Mouse (Mus musculus) lung, embryonic 14.5 days (tissue): ENCODE measurements around the gene Smco1. TPM values are rescaled to one million over a fixed set of nuclear protein-coding genes. Genes with fewer than 3 reads are reported as not detected.
"Not testable (repeated sequence)": the region's sequence is repeated elsewhere in the genome, so short reads cannot be mapped to it uniquely, and the experiment has no call there.

Source experiments
- ATAC-seq: fragments of 200-750 bp; cut with Nextera tagmentation; 2 replicates; pipeline ENCODE4 v1.8.0; 2017; ENCODE audit warnings: mild to moderate bottlenecking, moderate TSS enrichment, moderate library complexity; ENCODE audit not compliant: insufficient read depth
- DNase-seq: peaks from one replicate; pipeline ENCODE4 v3.0.0-alpha.2; 2015
- H3K27ac ChIP-seq: fragments of 300-500 bp; sonication (generic); 2 replicates; pipeline ENCODE4 v1.5.1; 2014; ENCODE audit warnings: low read depth, mild to moderate bottlenecking, moderate library complexity
- H3K27me3 ChIP-seq: fragments of 300-500 bp; sonication (generic); 2 replicates; pipeline ENCODE4 v1.6.1; 2014; ENCODE audit warnings: low read length, control low read depth; ENCODE audit not compliant: insufficient read depth
- H3K36me3 ChIP-seq: fragments of 300-500 bp; sonication (generic); 2 replicates; pipeline ENCODE4 v1.6.1; 2014; ENCODE audit warnings: control low read depth; ENCODE audit not compliant: insufficient read depth
- H3K4me1 ChIP-seq: fragments of 300-500 bp; sonication (generic); 2 replicates; pipeline ENCODE4 v1.6.1; 2014; ENCODE audit warnings: antibody characterized with exemption, control low read depth; ENCODE audit not compliant: insufficient read depth
- H3K4me2 ChIP-seq: fragments of 300-500 bp; sonication (generic); 2 replicates; pipeline ENCODE4 v1.6.1; 2014; ENCODE audit warnings: mild to moderate bottlenecking
- H3K4me3 ChIP-seq: fragments of 300-500 bp; sonication (generic); 2 replicates; pipeline ENCODE4 v1.5.1; 2014; ENCODE audit warnings: low read depth, low read length
- H3K9ac ChIP-seq: fragments of 300-500 bp; sonication (generic); 2 replicates; pipeline ENCODE4 v1.6.1; 2014
- H3K9me3 ChIP-seq: fragments of 300-500 bp; sonication (generic); 2 replicates; pipeline ENCODE4 v1.6.1; 2016; ENCODE audit warnings: low read depth, low read length, control low read depth
- CTCF ChIP-seq: IDR thresholded peaks from 2 replicates; pipeline ENCODE4 v1.5.1; 2016; ENCODE audit warnings: antibody characterized with exemption, low read depth
- WGBS: fragments of 180-500 bp; shearing (Covaris S2); extraction: QIAGEN DNeasy Blood & Tissue Kit; methylation state at CpG from one replicate; pipeline ENCODE4 v1.1.7; 2014; 5-methylcytosine and 5-hydroxymethylcytosine counted together
- polyA plus RNA-seq: library from polyadenylated mRNA; unstranded; fragments of >200 nt; fragmentation: Nextera tagmentation; extraction: Ambion mirVana; gene quantifications from 2 replicates; pipeline ENCODE4 v1.2.1, GENCODE M21; 2014

Gene Smco1
- polyA plus RNA-seq, 1 experiment from 2014 or later = not detected

GRCm38 (mm10) chr16:32246351-32246791, 24.9 kb upstream of the Smco1 start:
- Histone ChIP-seq H3K9me3 (no peaks in the 10 kb centered on the region), H3K27ac (peak overlapping the region; percentile 95), H3K4me3 (peak overlapping the region; percentile 83), H3K4me2 (peak overlapping the region; percentile 67), H3K36me3 (no peaks in the 10 kb centered on the region), H3K27me3 (no peaks in the 10 kb centered on the region), H3K4me1 (peaks cover 8% of the 10 kb centered on the region; the same call in 1 of the 2 replicates), H3K9ac (peak overlapping the region; percentile 87)
- no peak for TF ChIP-seq CTCF
- WGBS = under 1% methylated on average over 39 of the region's 41 CpGs
- ATAC-seq (no peak; the same call in 1 of the 2 replicates), DNase-seq (peak; percentile 57)

- H3K27ac ChIP-seq = peak within 1 kb of the TSS; percentile 95
- peak within 1 kb of the TSS; percentile 87 for H3K9ac ChIP-seq
- DNase-seq = peak; percentile 97
- peak within 1 kb of the TSS; percentile 83 for H3K4me3 ChIP-seq
- under 1% methylated on average over 48 of the region's 48 CpGs for WGBS
- no peaks in the 10 kb centered on the region for H3K9me3 ChIP-seq
- no peaks in the 10 kb centered on the region for H3K27me3 ChIP-seq
- no peak for TF ChIP-seq CTCF
- H3K4me2 ChIP-seq = peak within 1 kb of the TSS; percentile 71
- peak; percentile 99 for ATAC-seq
- peaks cover 4% of the 10 kb centered on the region; the same call in 1 of the 2 replicates for H3K36me3 ChIP-seq
- H3K4me1 ChIP-seq = peaks cover 8% of the 10 kb centered on the region; the same call in 1 of the 2 replicates
Measured at GRCm38 (mm10) chr16:32246952-32247370, 24.3 kb upstream of the Smco1 start, which contains the start of the genes Fbxo45 and Wdr53. Gene Fbxo45, minus strand, starts transcription at chr16:32247158. Gene Wdr53, plus strand, starts transcription at chr16:32247227.

- not testable (repeated sequence) for H3K27me3 ChIP-seq, H3K27ac ChIP-seq, H3K9ac ChIP-seq, H3K9me3 ChIP-seq, H3K4me3 ChIP-seq, H3K4me1 ChIP-seq, H3K36me3 ChIP-seq, H3K4me2 ChIP-seq, ATAC-seq
- DNase-seq = peak; percentile 49
- peak; percentile 38; the same call in 1 of the 2 replicates for TF ChIP-seq CTCF
- WGBS = 91% methylated on average over 2 of the region's 2 CpGs
Measured at GRCm38 (mm10) chr16:32264225-32264624, 7.0 kb upstream of the Smco1 start.

GRCm38 (mm10) chr16:32273338-32273737, 2.1 kb downstream of the Smco1 start:
- Histone ChIP-seq H3K27ac (no peak overlapping the region), H3K27me3 (no peaks in the 10 kb centered on the region), H3K4me2 (no peak overlapping the region), H3K4me3 (no peak overlapping the region), H3K9me3 (no peaks in the 10 kb centered on the region), H3K9ac (no peak overlapping the region), H3K4me1 (no peaks in the 10 kb centered on the region), H3K36me3 (no peaks in the 10 kb centered on the region)
- DNase-seq (peak; percentile 13), ATAC-seq (no peak)
- 49% methylated on average over 9 of the region's 9 CpGs for WGBS
- peak; percentile 62 for TF ChIP-seq CTCF

GRCm38 (mm10) chr16:32275041-32275440, 3.8 kb downstream of the Smco1 start:
- H3K9ac ChIP-seq = no peak overlapping the region
- ATAC-seq (no peak), DNase-seq (no peak)
- peaks cover 5% of the 10 kb centered on the region for H3K36me3 ChIP-seq
- H3K27ac ChIP-seq = no peak overlapping the region
- H3K9me3 ChIP-seq = peaks cover 1% of the 10 kb centered on the region; the same call in 1 of the 2 replicates
- H3K27me3 ChIP-seq = no peaks in the 10 kb centered on the region
- 82% methylated on average over 6 of the region's 6 CpGs for WGBS
- no peak overlapping the region for H3K4me3 ChIP-seq
- no peak overlapping the region for H3K4me2 ChIP-seq
- no peak for TF ChIP-seq CTCF
- H3K4me1 ChIP-seq = no peaks in the 10 kb centered on the region

GRCm38 (mm10) chr16:32275830-32276229, 4.6 kb downstream of the Smco1 start:
- H3K27me3 ChIP-seq = no peaks in the 10 kb centered on the region
- no peak overlapping the region for H3K4me2 ChIP-seq
- H3K4me1 ChIP-seq = no peaks in the 10 kb centered on the region
- H3K9me3 ChIP-seq = peaks cover 5% of the 10 kb centered on the region; the same call in 1 of the 2 replicates
- no peak for TF ChIP-seq CTCF
- DNase-seq = no peak
- WGBS = 67% methylated on average over 1 of the region's 1 CpGs
- H3K9ac ChIP-seq = no peak overlapping the region
- no peak overlapping the region for H3K4me3 ChIP-seq
- no peak overlapping the region for H3K27ac ChIP-seq
- no peak for ATAC-seq
- H3K36me3 ChIP-seq = peaks cover 11% of the 10 kb centered on the region

GRCm38 (mm10) chr16:32277308-32278256, 6.3 kb downstream of the Smco1 start, which contains the start of gene Rnf168:
Gene Rnf168, plus strand, starts transcription at chr16:32277459.
- H3K36me3 ChIP-seq = peaks cover 17% of the 10 kb centered on the region
- WGBS = under 1% methylated on average over 75 of the region's 75 CpGs
- H3K4me3 ChIP-seq = peak within 1 kb of the TSS; percentile 85
- peak; percentile 96 for DNase-seq
- 0 out of 2 replicates have a peak, but pooled peaks cover 4% of the 10 kb centered on the region for H3K4me1 ChIP-seq
- TF ChIP-seq CTCF = no peak
- ATAC-seq = peak; percentile 96
- peak within 1 kb of the TSS; percentile 61 for H3K4me2 ChIP-seq
- H3K9ac ChIP-seq = peak within 1 kb of the TSS; percentile 93
- H3K9me3 ChIP-seq = peaks cover 5% of the 10 kb centered on the region; the same call in 1 of the 2 replicates
- H3K27ac ChIP-seq = peak within 1 kb of the TSS; percentile 98
- H3K27me3 ChIP-seq = no peaks in the 10 kb centered on the region
